Comparison of ENCODE assay signal across 15 mouse cellular contexts in genomic region chr7:110956422-110957170, GRCm38 (mm10). TPM values are rescaled to one million over a fixed set of nuclear protein-coding genes. Genes with fewer than 3 reads are reported as not detected.
DNase-seq lines count a peak whose midpoint lies in the region; ATAC-seq and TF ChIP-seq lines count a peak whose summit lies in the region.
"Had no signal": no experiment of that assay in that cellular context is flagged by ENCODE, and none has a peak within 500 bp of the region (broad histone marks: within the 10 kb centered on the region; RNA-seq: fewer than 3 reads in every experiment).

No protein-coding gene starts in this region.

- H3K4me2 ChIP-seq in liver, embryonic 16.5 days (ENCODE audit: low read depth, low read length) = no peak overlapping the region
- H3K4me2 ChIP-seq in hindbrain, embryonic 12.5 days (replicated peaks) = no peak overlapping the region
- no peak overlapping the region for H3K4me2 ChIP-seq in forebrain, embryonic 16.5 days (ENCODE audit: low read length)
- H3K4me2 ChIP-seq: heart, embryonic 11.5 days; lung, embryonic 15.5 days; midbrain, embryonic 12.5 days had no signal

- DNase-seq in thymus, adult 18-20 months = peak; percentile 25 to 52
- DNase-seq in kidney, postnatal 4 days = no peak
- no peak for DNase-seq in cerebellum, adult 2 months
- DNase-seq: embryo, embryonic 11 days; right cerebral cortex, postnatal 14 days had no signal

- no peak for TF ChIP-seq POLR2A in bone marrow, adult 2 months (IDR thresholded peaks at IDR 0.05; ENCODE audit: borderline replicate concordance, control insufficient read depth, low read depth, low read length)
- TF ChIP-seq POLR2A in cerebellum, adult 2 months (IDR thresholded peaks at IDR 0.05; ENCODE audit: borderline replicate concordance, insufficient read depth, low read length) = no peak

- 11% methylated on average over 14 of the region's 14 CpGs for WGBS in bone marrow, adult 2 months
- 23% methylated on average over 14 of the region's 14 CpGs for WGBS in liver, embryonic 16.5 days (ENCODE audit: insufficient replicate concordance)
- WGBS in hindbrain, embryonic 12.5 days = 91% methylated on average over 14 of the region's 14 CpGs
- WGBS in forebrain, embryonic 16.5 days = 91% methylated on average over 14 of the region's 14 CpGs
- 91% methylated on average over 14 of the region's 14 CpGs for WGBS in cerebellum, adult 2 months

- ATAC-seq in CD4-positive, CD25-positive, alpha-beta regulatory T cell, adult 4 months = peak; percentile 76
- ATAC-seq in liver, embryonic 16.5 days (ENCODE audit: low read depth) = peak; percentile 33; the same call in 1 of the 2 replicates
- no peak for ATAC-seq in hindbrain, embryonic 12.5 days (ENCODE audit: low FRiP score)
- ATAC-seq in forebrain, embryonic 16.5 days = no peak
- ATAC-seq: hindbrain, embryonic 16.5 days had no signal

- H3K4me1 ChIP-seq in bone marrow, adult 2 months (ENCODE audit: control insufficient read depth, insufficient read depth, low read length) = peaks cover 8% of the 10 kb centered on the region
- H3K4me1 ChIP-seq in liver, embryonic 16.5 days (ENCODE audit: control insufficient read depth, low read depth, low read length) = peaks cover 5% of the 10 kb centered on the region
- no peaks in the 10 kb centered on the region for H3K4me1 ChIP-seq in hindbrain, embryonic 12.5 days
- no peaks in the 10 kb centered on the region for H3K4me1 ChIP-seq in forebrain, embryonic 16.5 days (replicated peaks; ENCODE audit: control insufficient read depth, insufficient read depth, low read length)
- no peaks in the 10 kb centered on the region for H3K4me1 ChIP-seq in cerebellum, adult 2 months (ENCODE audit: control insufficient read depth, insufficient read depth, low read length)
- H3K4me1 ChIP-seq: midbrain, embryonic 12.5 days had no signal

- no peaks in the 10 kb centered on the region for H3K27me3 ChIP-seq in liver, embryonic 16.5 days (ENCODE audit: control insufficient read depth, insufficient read depth, low read depth, low read length)
- H3K27me3 ChIP-seq in hindbrain, embryonic 12.5 days = no peaks in the 10 kb centered on the region
- H3K27me3 ChIP-seq in forebrain, embryonic 16.5 days (replicated peaks; ENCODE audit: control insufficient read depth, insufficient read depth, low read length) = no peaks in the 10 kb centered on the region
- H3K27me3 ChIP-seq in cerebellum, adult 2 months (ENCODE audit: control insufficient read depth, insufficient read depth, low read length) = no peaks in the 10 kb centered on the region
- H3K27me3 ChIP-seq: lung, embryonic 15.5 days; midbrain, embryonic 12.5 days had no signal

- H3K4me3 ChIP-seq in bone marrow, adult 2 months (replicated peaks; ENCODE audit: control insufficient read depth, low read depth, low read length) = no peak overlapping the region
- H3K4me3 ChIP-seq in liver, embryonic 16.5 days (ENCODE audit: low read depth, low read length) = no peak overlapping the region
- H3K4me3 ChIP-seq in hindbrain, embryonic 12.5 days = no peak overlapping the region
- no peak overlapping the region for H3K4me3 ChIP-seq in forebrain, embryonic 16.5 days (replicated peaks; ENCODE audit: low read length)
- H3K4me3 ChIP-seq in cerebellum, adult 2 months (replicated peaks; ENCODE audit: insufficient read depth, low read depth, low read length) = no peak overlapping the region
- H3K4me3 ChIP-seq: erythroblast, embryonic 14.5 days; lung, embryonic 15.5 days; midbrain, embryonic 12.5 days had no signal

- H3K36me3 ChIP-seq in liver, embryonic 16.5 days (ENCODE audit: control insufficient read depth, insufficient read depth) = no peaks in the 10 kb centered on the region
- no peaks in the 10 kb centered on the region for H3K36me3 ChIP-seq in hindbrain, embryonic 12.5 days
- H3K36me3 ChIP-seq in forebrain, embryonic 16.5 days (ENCODE audit: control insufficient read depth, insufficient read depth) = no peaks in the 10 kb centered on the region
- H3K36me3 ChIP-seq: lung, embryonic 15.5 days; midbrain, embryonic 12.5 days had no signal

- no peak for TF ChIP-seq CTCF in bone marrow, adult 2 months (IDR thresholded peaks at IDR 0.05; ENCODE audit: control insufficient read depth, insufficient read depth, low read length)
- TF ChIP-seq CTCF in cerebellum, adult 2 months (IDR thresholded peaks at IDR 0.05; ENCODE audit: borderline replicate concordance, insufficient read depth, low read depth, low read length) = no peak

- no peaks in the 10 kb centered on the region for H3K9me3 ChIP-seq in liver, embryonic 16.5 days (replicated peaks; ENCODE audit: control insufficient read depth, low read length)
- no peaks in the 10 kb centered on the region for H3K9me3 ChIP-seq in hindbrain, embryonic 12.5 days (replicated peaks)
- H3K9me3 ChIP-seq in forebrain, embryonic 16.5 days (ENCODE audit: control insufficient read depth, low read length) = no peaks in the 10 kb centered on the region
- H3K9me3 ChIP-seq: lung, embryonic 15.5 days; midbrain, embryonic 12.5 days had no signal

- no peak overlapping the region for H3K9ac ChIP-seq in liver, embryonic 16.5 days (ENCODE audit: low read depth, low read length)
- H3K9ac ChIP-seq in hindbrain, embryonic 12.5 days = no peak overlapping the region
- H3K9ac ChIP-seq in forebrain, embryonic 16.5 days (replicated peaks; ENCODE audit: low read depth, low read length) = no peak overlapping the region
- H3K9ac ChIP-seq: lung, embryonic 15.5 days; midbrain, embryonic 12.5 days had no signal

- H3K27ac ChIP-seq in bone marrow, adult 2 months (ENCODE audit: control insufficient read depth, insufficient read depth, low read depth, low read length, poor library complexity) = peak overlapping the region; percentile 41
- H3K27ac ChIP-seq in liver, embryonic 16.5 days (ENCODE audit: low read length) = peak overlapping the region; percentile 46
- no peak overlapping the region for H3K27ac ChIP-seq in hindbrain, embryonic 12.5 days
- H3K27ac ChIP-seq in forebrain, embryonic 16.5 days (ENCODE audit: low read length) = no peak overlapping the region
- H3K27ac ChIP-seq in cerebellum, adult 2 months (ENCODE audit: insufficient read depth, low read length) = no peak overlapping the region
- H3K27ac ChIP-seq: lung, embryonic 15.5 days; midbrain, embryonic 12.5 days had no signal

RNA-seq across cellular contexts. Expression of gene Mrvi1, which starts 25.7 kb away (rescaled TPM):
- under 1 TPM; 0.48 to 0.85 TPM for polyA plus RNA-seq in CD4-positive, CD25-positive, alpha-beta regulatory T cell, adult 4 months (2017; shearing (Covaris generic))
- polyA plus RNA-seq in bone marrow, adult 2 months (2011; ENCODE audit: insufficient read depth, insufficient read length, low replicate concordance, missing spikeins) = 10.7 and 59.3 TPM in 2 replicates
- polyA plus RNA-seq in liver, embryonic 16.5 days (2015; fragmentation: Nextera tagmentation; extraction: Ambion mirVana) = 4.3 and 4.4 TPM in 2 replicates
- polyA plus RNA-seq in hindbrain, embryonic 12.5 days (2016; fragmentation: Nextera tagmentation; extraction: Ambion mirVana) = 1.3 and 1.4 TPM in 2 replicates
- 0.60 and 1.3 TPM in 2 replicates for polyA plus RNA-seq in forebrain, embryonic 16.5 days (2015; fragmentation: Nextera tagmentation; extraction: Ambion mirVana)
- polyA plus RNA-seq in cerebellum, adult 2 months (2012; rRNA removed) = 2.2 and 2.7 TPM in 2 replicates

Comparison
In these comparisons a context has a peak if more than half of its experiments do, and no peak if none do; other contexts are left out.
1. ATAC-seq: peak in CD4-positive, CD25-positive, alpha-beta regulatory T cell, adult 4 months (single experiment) and liver, embryonic 16.5 days (single experiment); none in hindbrain, embryonic 12.5 days (single experiment) and forebrain, embryonic 16.5 days (single experiment).
2. H3K27ac ChIP-seq: peak in bone marrow, adult 2 months (single experiment) and liver, embryonic 16.5 days (single experiment); none in hindbrain, embryonic 12.5 days (single experiment), forebrain, embryonic 16.5 days (single experiment) and cerebellum, adult 2 months (single experiment).
3. DNase-seq: peak in thymus, adult 18-20 months (2 of 2); none in kidney, postnatal 4 days (0 of 2) and cerebellum, adult 2 months (0 of 2).